Mouse (Mus musculus) lung, embryonic 14.5 days (tissue): ENCODE data around the gene Styx. TPM values are rescaled to one million over a fixed set of nuclear protein-coding genes. Genes with fewer than 3 reads are reported as not detected.

ENCODE experiments used
- ATAC-seq: fragments of 200-750 bp; cut with Nextera tagmentation; 2 replicates; pipeline ENCODE4 v1.8.0; 2017; ENCODE audit warnings: mild to moderate bottlenecking, moderate TSS enrichment, moderate library complexity; ENCODE audit not compliant: insufficient read depth
- DNase-seq: peaks from one replicate; pipeline ENCODE4 v3.0.0-alpha.2; 2015
- H3K27ac ChIP-seq: fragments of 300-500 bp; sonication (generic); 2 replicates; pipeline ENCODE4 v1.5.1; 2014; ENCODE audit warnings: low read depth, mild to moderate bottlenecking, moderate library complexity
- H3K27me3 ChIP-seq: fragments of 300-500 bp; sonication (generic); 2 replicates; pipeline ENCODE4 v1.6.1; 2014; ENCODE audit warnings: low read length, control low read depth; ENCODE audit not compliant: insufficient read depth
- H3K36me3 ChIP-seq: fragments of 300-500 bp; sonication (generic); 2 replicates; pipeline ENCODE4 v1.6.1; 2014; ENCODE audit warnings: control low read depth; ENCODE audit not compliant: insufficient read depth
- H3K4me1 ChIP-seq: fragments of 300-500 bp; sonication (generic); 2 replicates; pipeline ENCODE4 v1.6.1; 2014; ENCODE audit warnings: antibody characterized with exemption, control low read depth; ENCODE audit not compliant: insufficient read depth
- H3K4me2 ChIP-seq: fragments of 300-500 bp; sonication (generic); 2 replicates; pipeline ENCODE4 v1.6.1; 2014; ENCODE audit warnings: mild to moderate bottlenecking
- H3K4me3 ChIP-seq: fragments of 300-500 bp; sonication (generic); 2 replicates; pipeline ENCODE4 v1.5.1; 2014; ENCODE audit warnings: low read depth, low read length
- H3K9ac ChIP-seq: fragments of 300-500 bp; sonication (generic); 2 replicates; pipeline ENCODE4 v1.6.1; 2014
- H3K9me3 ChIP-seq: fragments of 300-500 bp; sonication (generic); 2 replicates; pipeline ENCODE4 v1.6.1; 2016; ENCODE audit warnings: low read depth, low read length, control low read depth
- CTCF ChIP-seq: IDR thresholded peaks from 2 replicates; pipeline ENCODE4 v1.5.1; 2016; ENCODE audit warnings: antibody characterized with exemption, low read depth
- WGBS: fragments of 180-500 bp; shearing (Covaris S2); extraction: QIAGEN DNeasy Blood & Tissue Kit; methylation state at CpG from one replicate; pipeline ENCODE4 v1.1.7; 2014; 5-methylcytosine and 5-hydroxymethylcytosine counted together
- polyA plus RNA-seq: library from polyadenylated mRNA; unstranded; fragments of >200 nt; fragmentation: Nextera tagmentation; extraction: Ambion mirVana; gene quantifications from 2 replicates; pipeline ENCODE4 v1.2.1, GENCODE M21; 2014

The Styx gene
- polyA plus RNA-seq, 1 experiment from 2014 or later: 74.6 TPM

- WGBS: 88% methylated on average over 2 of the region's 2 CpGs
- no peak for ATAC-seq
- no peak overlapping the region for H3K9ac ChIP-seq
Observed at GRCm38 (mm10) chr14:45322450-45322849, 28.4 kb upstream of the Styx start.

GRCm38 (mm10) chr14:45323320-45323719 is 27.6 kb upstream of the Styx start:
- Histone ChIP-seq H3K4me2 (no peak overlapping the region), H3K4me3 (no peak overlapping the region), H3K27me3 (no peaks in the 10 kb centered on the region), H3K36me3 (no peaks in the 10 kb centered on the region), H3K9ac (no peak overlapping the region), H3K9me3 (no peaks in the 10 kb centered on the region), H3K27ac (no peak overlapping the region), H3K4me1 (no peaks in the 10 kb centered on the region)
- DNase-seq (no peak), ATAC-seq (no peak)
- no peak for TF ChIP-seq CTCF
- 71% methylated on average over 3 of the region's 3 CpGs for WGBS

More at GRCm38 (mm10) chr14:45322450-45322849, 28.4 kb upstream of the Styx start:
- no peak for TF ChIP-seq CTCF
- Histone ChIP-seq H3K27ac (no peak overlapping the region), H3K4me1 (no peaks in the 10 kb centered on the region), H3K36me3 (no peaks in the 10 kb centered on the region), H3K27me3 (no peaks in the 10 kb centered on the region), H3K9me3 (no peaks in the 10 kb centered on the region), H3K4me3 (no peak overlapping the region), H3K4me2 (no peak overlapping the region)
- no peak for DNase-seq

GRCm38 (mm10) chr14:45325471-45325870 is 25.4 kb upstream of the Styx start:
- H3K4me2 ChIP-seq: no peak overlapping the region
- no peaks in the 10 kb centered on the region for H3K27me3 ChIP-seq
- no peak overlapping the region for H3K4me3 ChIP-seq
- TF ChIP-seq CTCF: no peak
- no peak overlapping the region for H3K27ac ChIP-seq
- H3K9ac ChIP-seq: no peak overlapping the region
- no peaks in the 10 kb centered on the region for H3K9me3 ChIP-seq
- H3K36me3 ChIP-seq: no peaks in the 10 kb centered on the region
- no peaks in the 10 kb centered on the region for H3K4me1 ChIP-seq
- ATAC-seq (no peak), DNase-seq (no peak)

- Histone ChIP-seq H3K4me3 (no peak overlapping the region), H3K9me3 (no peaks in the 10 kb centered on the region), H3K4me2 (no peak overlapping the region), H3K36me3 (peaks cover 20% of the 10 kb centered on the region), H3K4me1 (no peaks in the 10 kb centered on the region), H3K27me3 (no peaks in the 10 kb centered on the region), H3K27ac (no peak overlapping the region), H3K9ac (no peak overlapping the region)
- no peak for ATAC-seq
- TF ChIP-seq CTCF: no peak
- WGBS: 87% methylated on average over 4 of the region's 4 CpGs
- no peak for DNase-seq
Observed at GRCm38 (mm10) chr14:45328072-45328713, 22.7 kb upstream of the Styx start.

GRCm38 (mm10) chr14:45329018-45329588 is 21.8 kb upstream of the Styx start:
- Histone ChIP-seq H3K4me2 (peak overlapping the region; percentile 59), H3K4me3 (peak overlapping the region; percentile 94), H3K36me3 (peaks cover 26% of the 10 kb centered on the region), H3K4me1 (no peaks in the 10 kb centered on the region), H3K27me3 (no peaks in the 10 kb centered on the region), H3K27ac (no peak overlapping the region), H3K9me3 (no peaks in the 10 kb centered on the region), H3K9ac (no peak overlapping the region)
- WGBS: 13% methylated on average over 8 of the region's 8 CpGs
- ATAC-seq (peak; percentile 29; the same call in 1 of the 2 replicates), DNase-seq (peak; percentile 47)
- no peak for TF ChIP-seq CTCF

GRCm38 (mm10) chr14:45329589-45330181 is 21.2 kb upstream of the Styx start, which contains the start of gene Psmc6:
Psmc6 (plus strand) TSS chr14:45329788.
- Histone ChIP-seq H3K9me3 (no peaks in the 10 kb centered on the region), H3K27me3 (no peaks in the 10 kb centered on the region), H3K27ac (peak within 1 kb of the TSS; percentile 87), H3K9ac (peak within 1 kb of the TSS; percentile 96), H3K4me3 (peak within 1 kb of the TSS; percentile 94), H3K4me2 (peak within 1 kb of the TSS; percentile 71), H3K36me3 (peaks cover 30% of the 10 kb centered on the region), H3K4me1 (no peaks in the 10 kb centered on the region)
- DNase-seq (peak; percentile 97), ATAC-seq (peak; percentile 97)
- under 1% methylated on average over 44 of the region's 44 CpGs for WGBS
- peak; percentile 96 for TF ChIP-seq CTCF
